Mouse (Mus musculus): Measurements from ENCODE around the gene AI837181. TPM values are rescaled to one million over a fixed set of nuclear protein-coding genes. Genes with fewer than 3 reads are reported as not detected.

Gene AI837181
- total RNA-seq, 2 experiments from 2014 or later = 34.0 to 38.0 TPM

DNA sequence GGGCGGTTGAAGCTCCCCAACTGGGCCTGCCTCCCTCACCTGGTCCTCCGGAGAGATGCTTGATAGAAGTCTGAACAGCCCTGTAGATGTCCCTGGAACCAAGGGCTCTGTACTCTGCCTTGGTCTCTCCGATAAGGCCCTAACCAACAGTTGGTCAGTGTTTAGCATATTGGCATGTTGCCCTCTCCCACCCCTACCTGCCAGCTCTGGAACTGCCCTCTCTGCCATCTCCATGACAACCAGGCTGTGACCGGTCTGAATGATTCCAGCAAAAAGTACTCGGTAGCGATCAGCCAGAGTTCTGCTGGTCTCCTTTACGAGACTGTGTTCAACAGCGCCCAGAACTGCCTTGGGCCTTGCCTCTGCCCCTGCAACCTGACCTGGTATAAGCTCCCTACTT lies 22.7 kb upstream of the AI837181 start, which contains the start of gene Tsga10ip:
TSS of gene Tsga10ip (minus strand) at position 234 of the 400 bp plus-strand sequence.
- no peak for TF ChIP-seq CTCF (IDR thresholded peaks at IDR 0.05)
- intact Hi-C loops (cut with DNase I) = no loop called here
- H3K27ac ChIP-seq = no peak within 1 kb of the TSS
- no peak for DNase-seq
- no peak within 1 kb of the TSS for H3K4me3 ChIP-seq

DNA sequence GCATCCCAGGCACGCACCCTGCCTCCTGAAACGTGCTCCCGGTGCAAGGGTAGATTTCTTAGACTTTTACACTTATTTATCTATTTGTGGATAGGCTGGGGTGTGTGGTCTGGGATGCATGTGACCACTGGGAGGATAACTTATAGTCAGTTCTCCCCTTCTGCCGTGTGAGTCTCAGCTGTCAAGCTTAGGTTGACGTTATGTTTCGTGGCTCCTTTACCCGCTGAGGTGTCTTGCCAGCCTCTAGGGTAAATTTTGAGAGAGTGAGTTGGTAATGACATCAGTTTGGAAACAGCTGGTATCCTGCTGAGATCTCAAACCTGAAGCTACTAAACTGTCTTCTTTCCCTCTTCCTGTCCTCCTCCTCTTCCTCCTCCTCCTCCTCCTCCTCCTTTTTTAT lies 19.0 kb upstream of the AI837181 start:
- Histone ChIP-seq H3K4me3 (peak overlapping the region; percentile 66), H3K27ac (peak overlapping the region; percentile 88)
- intact Hi-C loops (cut with DNase I) = loop anchor here (5.0 kb wide), 1 partner anchor 81 kb away; the partner anchor contains the start of gene Mus81
- DNase-seq = no peak
- no peak for TF ChIP-seq CTCF (IDR thresholded peaks at IDR 0.05)

DNA sequence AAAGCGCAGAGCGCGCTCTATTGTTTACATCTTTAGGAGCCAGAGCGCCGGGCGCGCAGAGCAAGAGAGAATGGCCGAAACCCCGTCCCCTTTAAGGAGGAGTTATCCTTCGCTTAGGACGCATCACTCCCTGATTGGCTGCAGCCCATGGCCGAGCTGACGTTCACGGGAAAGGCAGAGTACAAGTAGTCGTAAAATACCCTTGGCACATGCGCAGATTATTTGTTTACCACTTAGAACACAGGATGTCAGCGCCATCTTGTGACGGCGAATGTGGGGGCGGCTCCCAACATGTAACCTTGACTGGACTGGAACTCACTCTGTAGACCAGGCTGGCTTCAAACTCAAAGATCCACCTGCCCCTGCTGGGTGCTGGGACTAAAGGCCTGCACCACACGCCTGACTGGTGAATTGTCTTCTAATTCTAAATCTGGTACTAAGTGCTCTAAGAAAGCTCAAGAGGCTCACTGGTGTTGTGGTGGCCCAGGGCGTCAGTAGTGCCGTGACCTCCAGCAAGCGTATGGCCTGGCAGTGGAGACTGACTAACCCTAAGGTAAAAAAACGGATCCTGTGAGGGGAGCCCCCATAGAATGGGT lies 18.3 kb upstream of the AI837181 start:
- Histone ChIP-seq H3K4me3 (peak overlapping the region; percentile 78), H3K27ac (peak overlapping the region; percentile 98)
- peak; percentile 62 for DNase-seq
- intact Hi-C loops (cut with DNase I) = loop anchor here (5.0 kb wide), 1 partner anchor 81 kb away; the partner anchor contains the start of gene Mus81

DNA sequence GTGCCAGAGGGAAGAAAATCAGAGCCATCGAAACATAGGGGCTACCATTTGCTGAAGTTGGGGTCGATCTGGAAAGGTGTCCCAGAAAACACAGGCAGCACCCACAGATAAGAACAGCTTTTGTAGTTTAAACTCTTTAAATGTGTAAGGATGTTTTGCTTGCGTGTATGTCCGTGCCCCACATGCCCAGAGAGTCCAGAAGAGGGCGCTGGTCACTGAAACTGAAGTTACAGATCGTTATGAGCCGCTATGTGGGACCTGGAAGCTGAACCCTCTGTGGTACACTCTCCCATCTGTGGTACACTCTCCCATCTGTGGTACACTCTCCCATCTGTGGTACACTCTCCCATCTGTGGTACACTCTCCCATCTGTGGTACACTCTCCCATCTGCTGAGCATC lies 17.8 kb upstream of the AI837181 start:
- TF ChIP-seq CTCF (IDR thresholded peaks at IDR 0.05) = peak; percentile 75
- peak; percentile 79 for DNase-seq
- H3K27ac ChIP-seq = peak overlapping the region; percentile 98
- H3K4me3 ChIP-seq = peak overlapping the region; percentile 78
- intact Hi-C loops (cut with DNase I) = loop anchor here (5.0 kb wide), 1 partner anchor 80 kb away; the partner anchor contains the start of gene Mus81

DNA sequence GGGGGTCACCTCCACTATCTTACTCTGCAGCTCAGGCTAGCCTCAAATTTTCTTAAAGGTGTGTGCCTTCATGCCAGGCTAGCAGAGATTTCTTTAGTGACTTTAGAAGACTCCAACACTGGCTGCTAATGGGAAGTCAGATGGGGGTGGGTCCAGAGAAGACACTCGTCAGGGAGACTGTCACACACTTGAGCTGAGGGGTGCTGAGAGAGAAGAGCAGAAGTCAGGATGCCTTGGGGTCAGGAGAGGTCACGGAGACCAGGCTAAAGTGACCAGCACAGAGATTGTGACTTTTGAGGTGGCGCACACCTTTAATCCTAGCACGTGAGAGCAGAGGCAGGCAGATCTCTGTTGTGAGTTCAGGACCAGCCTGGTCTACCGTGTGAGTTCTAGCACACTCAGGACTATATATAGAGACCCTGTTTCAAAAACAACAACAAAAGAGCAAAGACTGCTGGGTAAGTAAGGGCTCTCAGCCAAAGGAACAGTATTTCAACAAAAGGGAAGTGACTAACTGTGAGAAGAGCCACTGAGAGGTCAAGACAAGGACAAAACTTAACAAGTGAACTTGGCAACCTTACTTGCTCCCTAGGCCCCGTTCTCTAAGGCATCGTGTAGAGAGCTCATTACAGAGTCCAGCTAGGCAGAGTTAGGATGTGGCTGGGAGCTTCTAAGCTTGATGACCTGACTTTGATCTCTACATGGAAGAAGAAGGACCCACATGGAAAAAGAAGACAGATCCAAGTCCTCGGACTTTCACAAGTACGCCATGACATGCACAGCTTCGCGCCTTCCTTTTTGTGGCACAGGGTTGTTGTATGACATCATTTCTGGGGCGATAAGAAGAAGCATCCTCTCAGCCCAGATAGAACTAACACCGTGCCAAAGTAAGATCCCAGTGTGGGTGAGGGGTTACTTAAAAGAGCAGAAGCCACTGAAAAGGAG lies 16.6 kb upstream of the AI837181 start:
- Histone ChIP-seq H3K4me3 (peak overlapping the region; percentile 78), H3K27ac (peak overlapping the region; percentile 98)
- TF ChIP-seq CTCF (IDR thresholded peaks at IDR 0.05) = no peak
- intact Hi-C loops (cut with DNase I) = loop anchor here (2.0 to 5.0 kb wide), 2 partner anchors 16 to 79 kb away; partner anchors contain the start of genes AI837181, Drap1 and Mus81
- DNase-seq = no peak

DNA sequence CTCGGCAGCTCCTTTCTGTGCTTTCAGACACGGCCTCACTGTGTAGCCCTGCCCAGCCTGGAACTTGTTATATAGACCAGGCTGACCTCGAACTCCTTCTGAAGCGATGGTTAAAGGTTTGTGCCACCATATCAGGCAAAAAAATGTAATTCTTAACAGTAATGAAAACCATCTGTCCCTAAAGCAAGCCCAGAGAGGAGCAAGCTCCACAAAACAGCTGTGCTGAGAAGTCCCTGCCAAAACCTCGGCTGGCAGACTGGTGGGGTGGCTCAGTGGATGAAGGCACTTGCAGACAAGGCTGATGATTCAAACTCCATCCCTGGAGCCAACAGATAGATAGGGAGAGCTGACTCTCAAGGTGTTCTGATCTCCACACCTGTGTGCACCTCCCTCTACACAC lies 15.9 kb upstream of the AI837181 start:
- DNase-seq = peak; percentile 64
- intact Hi-C loops (cut with DNase I) = loop anchor here (2.0 to 5.0 kb wide), 2 partner anchors 16 to 78 kb away; partner anchors contain the start of genes AI837181, Drap1 and Mus81
- Histone ChIP-seq H3K4me3 (peak overlapping the region; percentile 78), H3K27ac (peak overlapping the region; percentile 98)
- no peak for TF ChIP-seq CTCF (IDR thresholded peaks at IDR 0.05)

DNA sequence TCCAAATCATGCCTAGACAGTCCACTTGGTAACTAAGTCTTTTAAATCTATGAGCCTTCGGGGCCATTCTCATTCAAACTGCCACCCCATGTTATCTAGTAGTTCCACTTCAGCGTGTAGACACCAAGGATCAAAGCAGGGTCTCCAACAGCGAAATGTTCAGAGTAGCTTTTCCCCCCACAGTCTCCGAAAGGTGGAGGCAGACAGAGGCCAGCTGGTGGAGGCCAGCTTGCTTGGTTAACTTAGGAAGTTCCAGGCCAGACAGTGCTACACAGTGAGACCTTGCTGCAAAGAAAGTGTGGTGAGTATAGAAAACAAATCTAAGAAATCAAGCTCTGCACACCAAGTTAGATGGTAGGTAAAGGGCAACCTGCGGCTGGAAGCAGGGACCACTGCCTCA lies 14.3 kb upstream of the AI837181 start:
- peak overlapping the region; percentile 73 for H3K4me3 ChIP-seq
- intact Hi-C loops (cut with DNase I) = no loop called here
- TF ChIP-seq CTCF (IDR thresholded peaks at IDR 0.05) = no peak

DNA sequence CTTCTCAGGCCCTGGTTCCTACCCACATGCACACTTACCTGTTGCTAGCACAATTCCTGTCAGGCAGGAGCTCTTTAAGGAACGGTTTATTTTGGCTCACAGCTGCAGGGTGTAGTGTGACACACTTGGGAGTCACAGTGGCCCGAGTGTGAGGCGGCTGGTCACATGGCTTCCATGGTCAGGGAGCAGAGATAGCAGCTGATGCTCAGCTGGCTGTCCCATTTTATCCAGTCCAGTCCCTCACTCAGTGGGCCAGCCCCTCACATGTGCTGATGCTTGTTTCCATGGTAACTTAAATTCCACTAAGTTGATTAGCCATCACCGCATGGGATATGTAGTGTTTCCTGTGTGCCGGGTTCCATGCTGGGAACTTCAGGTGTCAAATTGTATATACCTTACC lies 13.0 kb upstream of the AI837181 start:
- H3K4me3 ChIP-seq = peak overlapping the region; percentile 73
- intact Hi-C loops (cut with DNase I) = no loop called here
- peak overlapping the region; percentile 91 for H3K27ac ChIP-seq
- peak; percentile 79 for DNase-seq
- TF ChIP-seq CTCF (IDR thresholded peaks at IDR 0.05) = no peak

More for the DNA sequence above, 14.3 kb upstream of the AI837181 start:
- H3K27ac ChIP-seq = peak overlapping the region; percentile 91
- DNase-seq = no peak

DNA sequence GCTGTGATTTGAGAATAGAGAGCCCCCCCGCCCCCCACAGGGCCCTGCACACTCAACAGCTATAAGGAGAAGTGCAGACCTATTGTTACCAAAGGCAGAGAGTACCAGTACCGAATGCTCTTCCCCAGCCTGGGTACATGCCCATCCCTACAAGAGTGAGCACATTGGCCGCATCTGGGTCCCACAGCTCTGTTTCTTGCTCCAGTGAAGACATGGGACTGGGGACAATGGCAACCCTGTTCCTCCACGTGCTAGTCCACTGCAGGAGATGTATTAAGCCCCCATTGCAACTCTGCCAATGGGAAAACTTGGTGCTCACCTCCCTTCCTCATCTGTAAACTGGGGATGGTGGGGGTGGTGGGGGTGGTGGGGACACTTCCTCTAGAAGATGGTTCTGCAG lies 11.1 kb upstream of the AI837181 start:
- no peak overlapping the region for H3K4me3 ChIP-seq
- H3K27ac ChIP-seq = peak overlapping the region; percentile 86
- TF ChIP-seq CTCF (IDR thresholded peaks at IDR 0.05) = no peak
- intact Hi-C loops (cut with DNase I) = no loop called here
- DNase-seq = no peak

DNA sequence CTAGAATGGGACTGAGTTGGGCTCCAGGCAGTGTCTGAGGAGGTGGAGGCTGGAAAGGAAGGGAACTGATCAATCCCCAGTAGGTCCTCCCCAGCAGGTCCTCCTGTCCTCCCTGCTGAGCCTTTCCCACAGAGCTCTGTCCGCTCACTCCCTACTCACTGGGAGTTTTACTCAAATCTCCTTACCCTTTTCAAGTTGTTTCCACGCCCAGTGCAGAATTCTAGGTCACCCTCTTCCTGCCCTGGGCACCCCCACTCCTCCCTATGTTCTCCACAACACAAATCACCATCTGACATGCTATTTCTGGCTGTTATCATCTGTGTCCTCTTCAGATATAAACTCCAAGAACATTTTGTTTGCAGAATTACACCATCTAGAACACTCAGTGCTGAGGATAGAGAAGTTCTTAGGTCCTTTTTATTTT lies 10.4 kb upstream of the AI837181 start:
- intact Hi-C loops (cut with DNase I) = no loop called here
- TF ChIP-seq CTCF (IDR thresholded peaks at IDR 0.05) = no peak
- Histone ChIP-seq H3K4me3 (peak overlapping the region; percentile 31), H3K27ac (peak overlapping the region; percentile 86)
- peak; percentile 65 for DNase-seq

DNA sequence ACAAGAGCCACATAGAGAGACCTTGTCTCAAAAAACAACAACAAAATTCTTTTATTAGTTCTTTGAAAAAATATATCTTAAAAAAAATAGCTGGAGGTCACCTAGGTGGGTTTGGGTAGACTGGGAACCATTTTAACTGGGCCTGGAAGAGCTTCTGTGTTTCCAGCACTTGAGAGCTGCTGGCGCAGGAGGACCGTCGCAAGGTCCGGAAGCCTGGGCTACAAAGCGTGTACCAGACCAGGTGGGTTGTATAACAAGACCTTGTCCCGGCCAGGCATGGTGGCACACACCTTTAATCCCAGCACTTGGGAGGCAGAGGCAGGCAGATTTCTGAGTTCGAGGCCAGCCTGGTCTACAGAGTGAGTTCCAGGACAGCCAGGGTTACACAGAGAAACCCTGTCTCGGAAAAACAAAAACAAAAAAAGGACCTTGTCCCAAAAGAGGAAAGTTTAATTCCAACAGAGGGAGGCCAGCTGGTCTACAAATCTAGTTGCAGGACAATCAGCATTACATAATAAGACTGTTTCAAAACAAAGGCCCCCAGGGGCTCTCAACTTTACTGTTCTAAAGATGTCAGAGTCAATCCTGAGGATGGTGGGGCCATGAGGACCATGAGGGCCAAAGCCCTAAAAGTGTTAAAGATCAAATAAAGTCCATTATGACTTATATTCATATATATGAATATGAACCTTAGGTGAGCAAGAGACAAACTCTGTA lies 6.0 kb upstream of the AI837181 start:
- TF ChIP-seq CTCF (IDR thresholded peaks at IDR 0.05) = no peak
- H3K27ac ChIP-seq = peak overlapping the region; percentile 97
- intact Hi-C loops (cut with DNase I) = no loop called here
- H3K4me3 ChIP-seq = peak overlapping the region; percentile 99; the same call in 1 of the 2 replicates
- no peak for DNase-seq

DNA sequence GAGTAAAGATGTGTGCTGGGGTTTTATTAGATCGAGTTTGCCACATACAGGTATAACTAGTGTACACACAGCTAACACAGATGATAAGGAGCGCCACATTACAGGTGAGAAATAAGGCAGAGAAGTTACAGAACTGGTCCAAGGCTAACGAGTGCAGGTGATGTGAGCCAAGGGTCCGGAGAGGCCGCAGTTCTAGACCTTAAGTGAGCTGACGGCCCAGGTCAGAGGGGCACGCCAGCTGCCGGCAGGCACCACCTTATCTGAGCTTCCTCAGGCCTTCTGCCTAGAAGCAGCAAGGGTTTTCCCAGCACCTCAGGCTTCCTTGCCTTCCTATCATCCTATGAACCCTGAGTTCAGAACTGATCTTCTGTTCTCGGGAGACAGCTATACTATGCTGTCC lies 5.3 kb upstream of the AI837181 start:
- no peak for TF ChIP-seq CTCF (IDR thresholded peaks at IDR 0.05)
- H3K4me3 ChIP-seq = peak overlapping the region; percentile 99
- peak overlapping the region; percentile 97 for H3K27ac ChIP-seq
- no peak for DNase-seq
- intact Hi-C loops (cut with DNase I) = no loop called here

All from gastrocnemius, adult 2 months (tissue).